Mouse (Mus musculus) central nervous system, embryonic 18 days (tissue): ENCODE data around the gene Gm17364. TPM values are rescaled to one million over a fixed set of nuclear protein-coding genes. Genes with fewer than 3 reads are reported as not detected.

Source experiments
- polyA plus RNA-seq: library from polyadenylated mRNA; depleted of rRNA; stranded (reverse); fragments of >200 nt; gene quantifications from 2 replicates; pipeline ENCODE4 v1.2.3, GENCODE M21; 2012; rRNA removed

Gene Gm17364
- not detected in 2 replicates for polyA plus RNA-seq

DNA sequence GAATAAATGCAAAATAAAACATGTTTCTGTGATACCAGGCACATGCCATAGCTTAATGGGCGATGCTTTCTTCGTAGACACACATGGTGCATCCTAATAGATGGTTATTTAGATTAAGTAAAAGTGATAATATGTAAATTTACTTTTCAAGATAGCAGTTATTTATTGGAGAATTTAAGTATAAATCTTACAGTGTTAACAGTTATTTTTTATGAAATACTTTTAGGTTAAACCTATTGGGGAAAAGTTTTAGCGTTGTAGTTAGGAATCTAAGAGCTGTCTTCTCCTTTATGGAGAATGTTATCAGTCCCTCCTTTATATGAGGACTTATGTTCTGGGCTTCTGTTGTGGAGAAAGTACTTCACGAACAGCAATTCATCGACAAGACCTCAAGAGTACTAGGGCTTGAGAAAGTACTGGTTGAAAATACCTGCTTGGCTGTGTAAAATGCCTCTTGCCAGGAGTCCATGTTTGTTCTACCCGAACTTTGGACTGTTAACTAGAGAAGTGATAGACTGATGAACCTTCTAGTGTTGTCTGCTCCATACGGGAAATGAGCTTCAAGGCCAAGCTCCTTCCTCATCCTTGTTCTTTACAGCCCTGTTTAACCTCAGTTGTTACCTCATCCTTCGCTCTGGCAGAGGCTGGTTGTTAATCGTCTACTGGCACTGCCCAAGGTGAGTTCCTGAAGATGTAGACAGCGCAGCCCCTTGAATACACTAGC, at the start of gene Gm17364:
Gm17364 (minus strand) TSS at position 51 of the 724 bp plus-strand sequence.

DNA sequence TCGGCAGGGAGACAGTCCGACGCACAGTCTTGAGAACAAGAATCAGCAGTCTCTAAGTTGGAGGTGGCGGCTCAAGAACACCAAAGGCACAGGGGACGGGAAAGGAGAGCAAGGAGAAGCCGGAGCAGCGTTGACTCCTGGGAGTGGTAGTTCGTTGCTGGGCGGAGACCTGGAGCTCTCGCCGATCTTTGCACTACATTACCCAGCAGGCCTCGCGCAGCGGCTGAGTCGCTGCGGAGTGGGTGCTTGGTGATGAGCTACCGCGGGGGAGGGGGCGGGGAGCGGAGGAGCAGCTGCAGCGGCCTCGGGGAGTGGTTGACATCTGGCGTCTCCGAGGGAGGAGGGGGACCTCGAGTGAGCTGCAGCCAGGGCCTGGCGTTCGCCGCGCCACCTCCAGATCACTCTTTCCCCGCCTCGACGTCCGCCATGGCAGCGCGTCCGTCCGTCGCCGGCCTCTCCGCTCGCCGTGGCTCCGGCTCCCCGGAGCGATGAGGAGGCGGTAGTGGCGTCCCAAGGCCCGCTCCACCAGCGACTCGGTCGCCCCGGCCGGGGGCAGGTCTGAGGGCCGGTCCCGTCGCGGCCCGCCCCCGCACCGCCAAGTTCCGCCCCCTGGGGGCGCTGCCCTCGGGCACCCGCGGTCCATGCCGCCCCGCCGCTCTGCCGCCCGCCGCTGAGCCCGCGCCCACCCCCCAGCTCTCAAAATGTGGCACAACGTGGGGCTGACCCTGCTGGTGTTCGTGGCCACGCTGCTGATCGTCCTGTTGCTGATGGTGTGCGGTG, 24.0 kb downstream of the Gm17364 start, which contains the start of gene Smim13:
Smim13 (plus strand) TSS at position 307 of the 780 bp plus-strand sequence.

Other genes with a start within 250 kb of the Gm17364 start
- gene Mak, start 194.3 kb downstream of the Gm17364 start, polyA plus RNA-seq: 3.3 and 3.6 TPM in 2 replicates
- gene Gcm2, start 162.9 kb downstream of the Gm17364 start, polyA plus RNA-seq: 0.03 TPM in 1 of 2 replicates, not detected in the other
- 0.09 TPM in 1 of 2 replicates, not detected in the other for gene Sycp2l, start 159.7 kb downstream of the Gm17364 start, polyA plus RNA-seq
- gene Elovl2, start 53.6 kb downstream of the Gm17364 start, polyA plus RNA-seq: 30.9 and 34.1 TPM in 2 replicates
- gene Smim13, start 24.1 kb downstream of the Gm17364 start, polyA plus RNA-seq: 32.5 and 32.7 TPM in 2 replicates
- 12.0 and 12.5 TPM in 2 replicates for gene Nedd9, start 213.4 kb upstream of the Gm17364 start, polyA plus RNA-seq